Mouse (Mus musculus): ENCODE results near the gene Hcfc2.
A peak's percentile ranks its signal among the peaks of the same experiment; 100 is the strongest.

The Hcfc2 gene

DNA sequence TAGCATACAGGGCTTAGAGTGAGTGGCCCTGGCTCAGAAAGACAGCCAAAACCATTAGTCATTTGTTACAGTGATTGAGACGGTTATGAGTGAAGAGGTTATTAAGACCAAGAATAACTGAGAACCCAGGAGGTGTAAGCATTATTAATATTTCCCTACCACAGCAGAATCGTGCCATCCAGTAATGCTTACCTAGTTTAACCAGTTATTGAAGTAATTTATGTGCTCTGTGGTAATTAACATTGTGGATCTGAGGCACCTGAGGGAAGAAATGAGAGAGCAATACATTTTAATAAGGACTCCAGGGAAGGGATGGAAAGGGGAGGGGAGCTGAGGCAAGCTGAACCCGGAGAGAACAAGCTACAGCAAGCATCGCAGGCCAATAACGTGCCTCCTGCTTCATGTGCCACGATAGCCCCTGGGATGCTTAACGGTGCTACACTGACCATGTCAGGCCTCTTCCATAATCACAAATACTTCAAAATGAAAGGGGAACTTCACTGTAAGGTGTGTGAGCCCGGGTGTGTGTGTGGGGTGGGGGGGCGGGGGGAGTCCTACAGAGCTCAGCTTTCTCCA lies 75.7 kb downstream of the Hcfc2 start:
- DNase-seq (ENCODE audit: low spot score), result no peak

DNA sequence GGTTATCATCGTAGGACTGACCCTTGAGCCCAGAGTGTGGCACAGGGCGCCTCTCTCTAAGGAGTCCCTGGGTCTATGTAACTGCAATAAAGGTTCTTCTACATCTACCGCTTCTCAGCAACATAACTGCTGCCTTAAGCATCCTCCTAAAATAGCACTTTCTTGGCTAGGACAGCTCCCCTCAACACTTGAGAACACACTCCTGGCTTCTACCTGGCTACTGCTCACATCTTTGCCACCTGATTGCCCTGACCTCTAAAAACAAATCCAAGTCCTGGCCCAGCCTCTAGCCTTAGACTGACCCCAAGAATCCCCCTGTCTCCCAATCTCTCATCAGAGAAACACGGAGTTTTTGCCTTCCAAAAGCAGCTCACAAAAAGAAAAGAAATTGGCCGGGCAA lies 78.9 kb downstream of the Hcfc2 start:
- DNase-seq (ENCODE audit: low spot score), result no peak

- no peak for DNase-seq (ENCODE audit: low spot score)
Measured at GRCm38 (mm10) chr10:82777075-82777474, 81.1 kb downstream of the Hcfc2 start.

DNA sequence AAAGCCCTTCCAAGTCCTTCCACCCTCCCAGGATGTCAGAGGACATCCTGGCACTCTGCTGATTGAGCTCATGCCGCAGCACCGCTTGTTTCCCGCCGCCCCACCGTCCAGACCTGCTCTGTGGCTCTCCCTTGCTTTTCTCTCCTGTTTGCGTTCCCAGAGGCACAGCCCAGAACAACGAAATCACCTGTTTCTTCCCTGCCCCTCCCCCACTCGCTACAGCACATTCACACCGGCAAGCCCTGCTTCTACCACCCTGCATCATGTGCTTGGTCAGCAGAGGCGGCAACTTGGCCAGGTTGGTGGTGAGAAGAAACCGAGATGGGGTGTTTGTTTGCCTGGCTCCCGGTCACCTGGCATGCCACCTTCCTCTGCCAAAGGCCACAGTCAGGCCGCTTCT lies 81.9 kb downstream of the Hcfc2 start:
- DNase-seq (ENCODE audit: low spot score), result peak; percentile 15

DNA sequence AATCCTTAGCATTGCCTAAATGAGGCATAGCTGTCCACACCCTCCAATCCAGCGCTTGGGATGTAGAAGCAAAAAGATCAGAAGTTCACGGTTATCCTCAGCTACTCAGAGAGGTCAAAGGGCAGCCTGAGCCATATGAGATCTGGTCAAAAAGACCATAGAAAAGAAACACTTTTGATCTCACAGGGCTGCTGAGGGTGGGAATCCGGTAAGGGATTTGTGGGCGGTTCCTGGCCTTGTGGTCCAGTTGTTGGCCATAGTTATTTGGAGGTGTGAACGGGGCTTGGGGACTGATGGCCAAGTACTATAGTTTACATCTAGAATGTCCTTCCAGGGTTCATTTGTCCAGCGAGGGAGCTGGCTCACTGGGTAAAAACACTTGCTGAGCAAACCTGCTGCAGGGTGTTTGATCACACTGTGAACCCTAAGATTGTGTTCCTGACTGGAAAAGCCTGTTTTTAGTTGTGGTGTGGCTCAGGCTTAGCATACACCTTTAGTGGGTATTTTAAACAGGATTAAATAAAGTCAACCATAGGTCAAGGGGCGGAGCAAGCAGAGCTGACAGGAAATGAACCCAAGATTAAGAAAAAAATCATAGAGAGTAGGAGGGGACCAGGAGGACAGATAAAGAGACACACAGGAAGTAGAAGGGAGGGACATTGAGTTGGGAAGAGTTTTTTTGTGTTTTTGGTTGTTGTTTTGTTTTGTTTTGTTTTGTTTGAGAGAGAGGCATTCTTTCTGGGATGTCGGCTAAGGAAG lies 83.0 kb downstream of the Hcfc2 start:
- DNase-seq (ENCODE audit: low spot score), result no peak

GRCm38 (mm10) chr10:82779831-82780230 lies 83.9 kb downstream of the Hcfc2 start:
- no peak for DNase-seq (ENCODE audit: low spot score)

DNA sequence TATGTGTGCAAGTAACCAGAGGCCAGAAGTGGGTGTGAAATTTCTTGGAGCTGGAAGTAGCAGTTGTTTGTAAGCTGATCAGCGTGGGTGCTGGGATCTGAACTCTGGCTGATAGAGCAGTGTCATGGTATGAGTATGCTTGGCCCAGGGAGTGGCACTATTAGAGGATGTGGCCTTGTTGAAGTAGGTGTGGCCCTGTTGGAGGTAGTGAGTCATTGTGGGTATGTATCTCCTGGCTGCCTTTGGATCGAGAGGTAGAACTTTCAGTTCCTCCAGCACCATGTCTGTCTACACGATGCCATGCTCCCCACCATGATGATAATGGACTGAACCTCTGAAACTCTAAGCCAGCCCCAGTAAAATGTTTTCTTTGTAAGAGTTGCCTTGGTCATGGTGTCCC lies 84.4 kb downstream of the Hcfc2 start:
- no peak for DNase-seq (ENCODE audit: low spot score)

DNA sequence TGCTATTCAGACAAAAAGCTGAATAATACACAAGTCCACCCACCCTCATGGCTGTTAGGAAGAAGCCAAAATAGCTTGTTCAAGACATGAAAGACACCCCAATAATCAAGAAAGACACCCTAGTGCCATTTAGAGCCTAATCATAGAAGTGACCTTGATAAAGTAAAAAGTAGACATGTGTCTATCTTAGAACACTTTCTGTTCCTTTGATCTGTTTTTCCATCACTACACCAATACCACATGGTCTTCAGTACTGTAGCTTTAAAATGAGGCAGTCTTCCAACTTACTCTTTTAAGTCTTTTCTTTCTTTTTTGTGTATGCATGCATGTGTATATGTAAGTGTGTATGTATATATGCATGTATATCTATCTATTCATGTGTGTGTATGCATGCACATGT lies 84.9 kb downstream of the Hcfc2 start:
- no peak for DNase-seq (ENCODE audit: low spot score)

GRCm38 (mm10) chr10:82782472-82782871 lies 86.5 kb downstream of the Hcfc2 start:
- DNase-seq (ENCODE audit: low spot score), result no peak

DNA sequence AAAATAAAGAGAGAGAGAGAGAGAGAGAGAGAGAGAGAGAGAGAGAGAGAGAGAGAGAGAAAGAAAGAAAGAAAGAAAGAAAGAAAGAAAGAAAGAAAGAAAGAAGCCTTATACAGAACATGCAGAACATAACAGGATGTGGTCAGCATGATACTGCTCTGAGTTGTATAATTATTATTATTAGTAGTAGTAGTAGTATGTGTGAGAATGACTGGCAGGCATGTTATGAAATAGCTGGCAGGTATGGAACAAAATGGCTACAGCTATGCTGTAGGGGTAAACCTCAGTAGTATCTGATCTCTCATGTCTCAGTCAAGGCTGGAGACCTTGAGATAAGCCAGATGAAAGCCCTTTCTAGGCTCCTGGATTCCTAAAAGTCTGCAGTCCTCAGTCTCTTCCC lies 93.2 kb downstream of the Hcfc2 start:
- DNase-seq (ENCODE audit: low spot score), result no peak

GRCm38 (mm10) chr10:82790504-82790903 lies 94.5 kb downstream of the Hcfc2 start:
- no peak for DNase-seq (ENCODE audit: low spot score)

DNA sequence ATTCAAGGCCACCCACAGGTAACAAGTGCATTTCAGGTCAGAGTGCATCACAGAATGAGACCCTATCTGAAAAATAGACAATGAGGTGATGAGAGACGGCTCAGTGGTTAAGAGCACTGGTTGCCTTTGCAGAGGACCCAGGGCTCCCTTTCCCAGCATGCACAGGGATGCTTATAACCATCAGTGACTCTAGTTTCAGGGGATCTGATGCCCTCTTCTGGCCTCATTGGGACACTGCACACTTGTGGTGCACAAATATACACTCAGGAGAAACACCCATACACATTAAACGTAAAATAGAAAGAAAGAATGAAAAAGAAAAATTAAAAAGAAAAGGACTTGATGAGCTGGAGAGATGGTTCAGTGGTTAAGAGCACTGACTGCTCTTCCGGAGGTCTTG lies 95.8 kb downstream of the Hcfc2 start:
- DNase-seq (ENCODE audit: low spot score), result no peak

Data from urinary bladder, postnatal 14 days (tissue).